Mouse (Mus musculus) right cerebral cortex, adult 2 months (tissue): ENCODE measurements around the gene Ulk4.
"Not testable (repeated sequence)": the region's sequence is repeated elsewhere in the genome, so short reads cannot be mapped to it uniquely, and the experiment has no call there.

ENCODE experiments used
- DNase-seq, 2 experiments: peaks; one replicate each; pipeline ENCODE4 v3.0.0; 2021 to 2022; ENCODE audit warnings: low spot score in 2 of 2

The Ulk4 gene

DNA sequence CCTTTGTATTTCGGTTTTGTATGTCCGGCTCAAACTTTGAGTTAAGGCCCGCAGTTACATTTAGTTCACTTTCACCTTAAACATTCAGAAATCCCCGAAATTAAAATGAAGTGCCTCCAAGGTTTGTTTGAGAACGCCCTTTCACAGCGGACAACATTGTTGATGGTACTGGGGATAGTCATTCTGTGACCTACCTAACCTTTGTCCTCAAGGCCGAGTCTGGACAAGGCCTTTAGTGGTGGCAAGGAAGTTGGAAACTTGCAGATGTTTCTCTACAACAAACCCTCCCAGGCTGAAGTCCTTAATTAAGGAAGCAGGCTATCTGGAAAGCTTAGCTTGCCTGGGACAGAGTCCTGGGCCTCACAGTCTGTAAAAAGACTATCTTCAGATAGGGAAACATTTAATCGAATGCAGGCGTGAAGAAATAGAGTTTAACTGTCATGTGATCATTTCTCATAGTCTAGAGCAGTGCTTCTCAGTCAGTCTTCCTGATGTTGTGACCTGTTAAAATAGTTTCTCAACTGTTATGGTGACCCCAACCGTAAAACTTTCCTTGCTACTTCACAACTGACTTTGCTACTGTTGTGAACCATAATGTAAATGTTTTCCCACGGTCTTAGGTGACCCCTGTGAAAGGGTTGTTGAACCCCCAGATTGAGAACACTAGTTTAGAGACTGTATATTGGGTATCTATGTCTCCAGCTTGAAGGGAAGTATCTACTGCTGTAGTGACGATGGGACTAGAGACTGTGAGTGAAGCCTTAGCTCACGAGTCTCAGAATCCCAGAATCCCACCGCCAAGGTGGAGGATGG is 342.0 kb downstream of the Ulk4 start:
- DNase-seq, result no peak

DNA sequence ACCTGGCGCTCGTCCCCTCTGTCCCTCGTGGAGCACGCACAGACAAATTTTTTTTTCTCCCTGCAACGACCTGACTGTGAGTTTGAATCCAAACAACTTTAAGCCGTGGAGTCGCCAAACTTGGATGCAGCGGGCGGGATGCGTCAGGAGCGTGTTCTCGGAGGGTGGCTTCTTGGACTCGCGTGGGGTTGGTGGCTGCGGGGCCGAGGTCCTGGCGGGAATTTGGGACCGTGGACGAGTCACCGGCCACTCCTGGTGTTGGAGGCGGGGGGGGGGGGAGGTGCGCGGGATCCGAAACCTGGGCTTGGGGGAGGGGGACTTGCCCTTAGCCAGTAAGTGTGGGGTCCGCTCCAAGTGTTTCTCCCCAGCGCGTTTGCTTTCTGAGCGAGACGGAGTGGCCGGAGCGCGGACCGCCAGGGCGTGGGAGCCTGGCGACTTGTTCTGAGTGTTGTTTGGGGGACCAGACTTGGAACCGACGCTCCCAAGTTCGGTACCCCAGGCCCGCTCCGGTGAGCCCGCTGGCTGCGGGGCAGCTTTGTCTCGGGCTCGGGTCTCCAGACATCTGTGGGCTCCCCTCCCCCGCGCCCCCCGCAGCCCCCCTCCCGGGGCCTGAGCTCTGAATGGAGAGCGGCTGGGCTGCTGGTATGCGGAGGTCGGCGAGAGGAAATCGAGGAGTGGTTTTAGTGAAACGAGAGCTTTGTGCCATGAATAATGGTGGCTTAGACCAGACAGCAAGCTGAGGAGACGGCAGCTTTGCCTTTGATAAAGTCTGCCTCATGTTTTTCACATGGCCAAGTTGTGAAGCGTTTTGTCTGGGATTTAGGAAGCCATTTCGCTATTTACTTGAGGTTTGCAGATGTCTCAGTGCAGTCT is 342.9 kb downstream of the Ulk4 start:
- peak; percentile 27 to 45 for DNase-seq

DNA sequence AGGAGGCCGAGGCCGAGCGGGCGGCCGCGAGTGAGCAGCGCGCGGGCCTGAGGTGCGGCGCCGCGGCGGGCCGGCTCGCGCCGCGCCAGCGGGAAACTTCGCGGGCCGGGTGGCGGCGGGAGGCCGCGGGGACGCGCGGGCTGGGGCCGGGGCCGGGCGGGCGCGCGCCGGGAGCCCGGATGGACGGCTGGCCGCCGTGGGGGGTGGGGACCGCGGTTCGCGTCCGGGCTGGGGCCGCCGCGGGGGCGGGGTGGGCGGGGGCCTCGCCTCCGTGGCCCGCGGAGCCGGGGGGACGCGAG is 343.5 kb downstream of the Ulk4 start:
- DNase-seq, result no peak

DNA sequence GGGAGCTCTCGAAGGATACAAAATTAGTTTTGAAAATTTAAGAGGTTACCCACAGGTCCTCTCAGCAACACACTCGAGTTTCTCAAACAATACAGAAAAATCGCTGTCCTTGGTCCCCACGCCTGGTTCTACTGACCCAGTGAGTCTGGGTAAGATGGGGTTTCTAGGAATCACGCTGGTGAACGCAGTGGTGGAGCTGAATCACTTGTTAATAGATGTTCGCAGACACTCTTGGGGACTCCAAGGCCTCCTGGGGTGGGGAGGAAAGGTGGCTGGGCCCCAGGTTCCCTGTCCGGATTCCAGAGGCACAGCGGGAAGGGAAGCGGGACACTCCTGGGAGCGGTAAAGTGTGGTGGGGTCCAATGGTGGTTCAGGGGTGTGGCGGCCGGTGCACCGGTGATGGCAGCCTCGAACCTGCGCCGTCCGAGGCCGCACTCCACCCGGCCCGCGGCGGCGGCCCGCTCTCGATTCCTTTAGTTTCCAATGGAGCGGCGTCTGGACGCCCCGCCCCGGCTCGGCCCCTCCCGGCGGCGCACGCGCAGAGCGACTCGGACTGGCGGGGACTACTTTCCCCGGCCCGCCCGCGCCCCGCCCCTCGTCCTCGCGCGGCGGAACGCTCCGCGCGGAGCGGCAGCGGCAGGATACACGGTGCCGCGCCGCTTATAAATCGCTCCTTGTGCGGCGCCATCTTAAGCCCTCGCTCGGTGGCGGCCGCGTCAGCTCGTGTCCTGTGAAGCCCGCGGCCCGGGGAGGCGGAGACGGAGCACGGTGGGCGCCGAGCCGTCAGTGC is 344.0 kb downstream of the Ulk4 start:
- DNase-seq, result peak; percentile 90 to 93

DNA sequence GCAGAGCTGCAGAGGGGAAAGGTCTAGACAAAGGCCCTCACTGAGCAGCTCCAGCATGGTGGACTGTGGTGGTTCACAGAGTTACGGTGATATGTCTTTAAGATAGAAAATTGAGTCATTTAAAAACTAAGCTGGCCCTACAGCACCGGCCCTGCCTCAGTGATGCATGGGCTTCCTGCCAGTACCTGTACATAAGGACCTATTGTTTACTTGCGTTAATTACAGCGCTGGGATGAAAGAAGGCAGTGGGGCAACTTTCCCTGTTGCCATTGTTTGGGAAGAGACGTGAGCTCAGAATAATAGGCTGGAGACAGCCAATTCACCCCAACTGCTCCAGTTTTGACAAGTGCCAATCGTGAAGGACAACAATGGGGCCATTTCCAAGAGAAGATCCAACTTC is 344.6 kb downstream of the Ulk4 start:
- no peak for DNase-seq

DNA sequence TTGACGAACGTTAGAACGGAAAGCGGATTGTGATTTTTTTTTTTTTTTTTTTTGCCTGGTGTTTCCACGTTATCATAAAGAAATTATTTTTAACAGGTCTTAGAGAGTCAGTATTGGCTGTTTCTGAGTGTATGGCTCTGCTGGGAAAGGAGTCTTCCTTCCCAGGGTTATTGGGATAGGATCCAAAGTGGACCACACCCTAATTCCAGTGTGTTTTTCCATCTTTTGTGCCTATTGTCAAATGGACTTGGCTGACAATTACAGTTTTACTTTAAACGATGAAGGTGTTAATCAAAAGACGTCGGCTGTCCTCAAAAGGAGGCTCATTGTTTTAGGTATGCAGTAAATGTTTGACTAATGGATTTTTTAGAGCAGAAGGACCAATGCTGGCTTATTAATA is 346.2 kb downstream of the Ulk4 start:
- DNase-seq, result no peak

DNA sequence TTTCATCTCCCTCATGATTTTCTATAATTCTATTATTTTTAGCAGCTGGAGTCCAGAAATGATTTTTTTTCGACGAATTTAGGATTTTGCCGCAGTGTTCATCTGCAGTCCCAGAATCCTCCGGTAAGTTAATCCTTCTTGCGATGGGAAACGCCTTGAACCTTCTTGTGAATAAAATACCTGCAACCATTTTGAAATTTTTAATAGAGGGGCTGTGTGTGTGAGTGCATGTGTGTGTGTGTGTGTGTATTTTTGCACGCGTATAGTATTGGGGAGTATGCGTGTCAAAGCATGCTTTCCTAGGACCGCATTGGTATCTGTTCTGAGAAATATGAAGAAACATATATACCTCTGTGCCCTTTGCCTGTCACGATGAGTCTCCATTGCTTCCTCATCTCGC is 347.0 kb downstream of the Ulk4 start:
- DNase-seq, result no peak

DNA sequence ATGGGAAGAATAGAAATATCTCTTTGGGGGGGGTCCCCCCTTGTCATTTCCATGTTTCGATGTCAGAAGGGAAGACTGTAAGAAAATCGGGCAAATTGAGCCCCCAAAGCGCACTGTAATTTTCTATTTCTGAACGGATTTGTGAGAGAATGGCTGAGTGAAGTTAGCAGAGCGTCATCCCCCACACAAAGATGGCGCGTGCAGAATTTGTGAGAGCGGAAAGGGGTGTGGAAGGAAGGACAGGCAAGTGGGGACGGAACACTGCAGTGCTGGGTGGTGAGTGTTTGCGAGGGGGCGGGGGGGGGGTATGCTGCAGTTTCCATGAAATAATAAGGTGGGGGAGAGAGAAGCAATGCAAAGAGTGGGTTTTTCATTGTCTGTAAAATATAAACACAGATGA is 347.9 kb downstream of the Ulk4 start, which contains the start of gene Ctnnb1:
TSS of gene Ctnnb1 (plus strand) at position 136 of the 400 bp plus-strand sequence.
- no peak for DNase-seq

DNA sequence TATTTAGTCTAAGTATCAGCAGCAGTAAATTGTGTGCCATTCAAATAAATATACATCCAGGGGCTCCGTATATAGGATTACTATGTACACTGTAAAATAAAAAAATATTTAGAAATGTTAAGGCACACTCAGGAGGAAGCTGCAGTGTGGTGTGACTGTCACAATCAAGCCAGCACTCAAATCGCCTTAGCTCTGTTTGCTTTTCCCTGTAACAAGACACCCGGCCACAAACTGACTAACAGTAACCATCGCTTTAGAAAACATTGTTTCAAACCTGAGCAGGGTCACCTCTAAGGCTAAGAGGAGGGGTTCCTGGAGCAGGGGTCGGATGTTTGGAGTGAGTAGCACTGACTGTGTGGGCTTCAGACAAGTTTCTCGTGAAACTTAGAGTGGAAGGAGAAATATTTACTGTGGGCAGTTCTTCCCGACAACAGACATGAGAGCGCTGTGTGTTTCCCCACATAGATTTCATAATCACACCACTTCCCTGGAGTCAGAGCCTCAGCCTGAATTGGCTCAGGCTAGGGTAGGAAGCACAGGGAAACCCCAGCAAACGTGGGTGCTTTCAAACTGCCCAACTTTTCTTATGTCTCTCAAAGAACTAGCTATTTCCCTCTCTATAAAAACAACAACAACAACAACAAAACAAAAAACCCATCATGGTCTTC is 349.9 kb downstream of the Ulk4 start:
- no peak for DNase-seq

DNA sequence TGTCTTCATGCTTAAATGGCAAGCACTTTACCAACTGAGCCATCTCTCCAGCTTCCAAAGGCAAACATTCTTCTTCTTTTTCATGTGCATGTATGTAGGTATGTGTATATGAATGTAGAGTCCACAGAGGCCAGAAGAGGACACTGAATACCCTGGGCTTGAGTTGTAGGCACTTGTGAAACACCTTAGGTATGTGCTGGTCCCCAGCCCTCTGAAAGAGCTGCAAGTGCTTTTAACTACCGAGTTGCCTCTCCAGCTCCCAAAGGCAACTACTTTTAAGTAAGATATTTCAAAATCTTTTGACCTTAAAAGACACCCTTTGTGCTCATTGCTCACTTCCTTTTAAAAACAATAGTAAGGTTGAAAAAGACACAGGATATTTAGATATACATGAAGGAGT is 350.9 kb downstream of the Ulk4 start:
- DNase-seq, result no peak

DNA sequence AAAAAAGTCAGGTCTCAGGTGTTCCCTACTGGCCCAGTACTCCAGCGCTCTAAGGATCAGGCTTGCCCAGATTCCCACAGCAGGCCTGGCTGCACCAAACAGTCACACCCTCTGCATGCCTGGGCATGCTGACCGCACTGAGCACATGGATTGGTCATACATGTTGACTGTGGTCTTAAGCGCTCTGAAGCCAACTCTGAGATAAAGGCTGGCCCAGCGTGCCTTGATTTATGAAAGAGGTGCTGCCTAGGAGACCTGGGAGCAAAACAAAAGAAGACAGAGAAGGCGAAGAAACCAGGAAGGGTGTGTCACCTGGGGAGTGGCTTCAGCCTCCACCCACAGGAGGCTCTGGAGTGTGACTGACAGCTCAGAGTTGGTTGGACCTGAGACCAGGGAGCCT is 357.9 kb downstream of the Ulk4 start:
- no peak for DNase-seq

DNA sequence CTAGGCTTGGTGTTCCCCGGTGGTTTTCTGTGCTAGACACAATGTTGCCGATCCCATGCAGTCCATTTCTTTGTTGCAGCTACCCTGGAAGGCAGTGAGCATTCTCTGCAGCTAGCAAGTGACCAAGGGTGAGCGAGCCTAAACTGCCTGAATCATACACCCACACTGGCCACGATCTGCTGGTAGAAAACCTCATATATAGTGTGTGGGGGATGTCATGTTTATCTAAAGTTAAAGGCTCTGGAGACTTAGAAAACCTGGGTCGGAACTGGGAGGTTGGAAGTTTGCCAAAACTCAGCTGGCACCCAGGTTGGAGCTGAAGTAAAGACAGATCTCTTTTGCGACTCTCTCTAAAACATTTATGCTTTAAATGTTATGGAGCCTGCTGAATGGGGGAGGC is 358.4 kb downstream of the Ulk4 start:
- DNase-seq, result peak; percentile 39 to 53

DNA sequence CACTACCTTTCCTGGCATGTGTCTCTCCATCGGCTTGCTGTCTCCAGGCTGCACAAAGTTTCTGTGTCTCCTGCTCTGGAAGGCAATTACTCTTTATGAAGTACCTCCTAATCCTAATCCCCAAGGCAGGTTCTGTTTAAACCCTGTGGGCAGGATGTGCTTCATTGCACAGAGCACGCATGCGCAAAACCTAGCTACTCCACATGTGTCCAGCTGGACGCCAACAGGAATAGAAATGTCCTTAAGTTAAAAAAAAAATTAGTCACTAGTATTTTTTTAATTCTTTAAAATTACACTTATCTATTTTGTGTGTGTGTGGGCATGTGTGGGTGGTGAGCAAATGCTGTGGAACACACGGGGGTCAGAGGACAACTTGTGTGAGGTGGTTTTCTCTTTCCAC is 358.8 kb downstream of the Ulk4 start:
- DNase-seq, result peak in 1 of 2 experiments; percentile 40

DNA sequence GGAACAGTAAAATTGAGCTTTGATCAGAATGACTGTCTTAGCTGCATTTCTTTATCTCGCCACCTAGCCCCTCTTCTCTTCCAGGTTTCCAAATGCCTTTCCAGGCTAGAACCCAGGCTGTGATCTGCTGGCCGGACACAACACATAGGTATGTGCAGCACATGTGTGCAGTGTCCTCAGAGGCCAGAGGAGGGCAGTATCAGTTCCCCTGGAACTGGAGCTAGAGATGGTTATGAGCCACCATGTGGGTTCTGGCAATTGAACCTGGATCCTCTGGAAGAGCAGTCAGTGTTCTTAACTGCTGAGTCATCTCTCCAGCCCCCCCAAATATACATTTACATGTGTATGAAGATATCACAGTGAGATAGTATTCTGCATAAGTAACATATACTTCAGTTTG is 359.4 kb downstream of the Ulk4 start:
- not testable (repeated sequence) for DNase-seq

DNA sequence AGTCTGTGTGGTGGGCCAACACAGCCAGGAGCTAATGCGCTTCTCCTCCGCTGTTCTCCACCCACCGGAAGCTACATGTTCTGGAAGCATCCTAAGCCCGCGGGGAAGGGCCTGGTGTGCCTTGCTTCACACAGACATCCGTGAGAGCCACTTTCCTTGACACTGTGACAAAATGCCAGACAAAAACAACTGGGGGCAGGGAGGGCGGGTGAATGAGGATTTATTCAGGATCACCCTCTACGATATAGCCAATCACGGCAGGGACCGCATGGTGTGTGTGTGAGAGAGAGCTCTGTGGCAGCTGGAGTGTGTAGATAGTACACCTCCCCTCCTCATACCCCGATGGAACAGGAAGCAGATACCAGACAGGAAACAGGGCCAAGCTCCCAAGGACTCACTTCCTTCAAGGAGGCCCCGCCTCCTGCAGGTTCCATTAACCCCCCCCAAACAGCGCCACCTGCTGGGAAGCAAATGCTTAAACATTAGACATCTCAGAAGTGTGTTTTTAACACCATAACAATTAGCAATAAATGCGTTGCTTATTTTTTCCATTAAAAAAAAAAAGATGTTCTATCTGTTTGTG is 362.0 kb downstream of the Ulk4 start:
- no peak for DNase-seq

DNA sequence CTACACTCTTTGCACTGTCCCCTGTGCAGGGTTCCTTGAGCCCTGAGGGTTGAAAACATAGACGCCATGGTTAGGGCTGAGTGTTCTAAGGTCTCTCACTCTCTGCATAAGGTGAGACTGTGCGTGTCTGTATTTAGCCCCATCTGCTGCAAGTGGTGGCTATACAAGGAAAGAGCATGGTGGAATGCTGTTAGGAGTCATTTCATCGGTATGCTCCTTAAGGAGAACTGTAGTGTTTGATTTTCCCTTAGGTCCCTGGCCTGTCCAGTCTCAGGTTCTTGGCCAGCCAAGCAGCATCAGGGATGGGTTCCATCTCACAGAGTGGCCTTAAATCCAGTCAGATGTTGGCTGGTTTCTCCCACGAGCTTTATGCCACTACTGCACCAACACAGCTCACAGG is 362.6 kb downstream of the Ulk4 start:
- no peak for DNase-seq

DNA sequence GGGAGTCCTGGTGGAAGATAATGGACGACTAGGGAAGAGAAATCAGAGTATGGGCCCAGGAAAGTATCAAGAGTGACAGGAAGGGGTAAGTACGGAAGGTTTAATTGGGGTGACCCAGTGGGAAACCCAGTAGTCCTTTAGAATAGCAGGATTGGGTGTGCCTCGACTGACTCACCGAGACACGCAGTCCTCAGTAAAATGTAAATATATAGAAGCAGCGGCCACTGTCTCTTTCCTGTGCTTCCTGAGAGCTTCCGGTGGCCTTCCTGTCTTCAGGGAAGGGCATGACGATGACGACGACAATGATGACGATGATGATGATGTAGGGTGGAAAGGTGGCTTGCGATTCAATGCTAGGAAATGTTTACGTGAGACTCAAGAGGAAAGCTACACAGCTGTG is 363.8 kb downstream of the Ulk4 start:
- DNase-seq, result no peak

DNA sequence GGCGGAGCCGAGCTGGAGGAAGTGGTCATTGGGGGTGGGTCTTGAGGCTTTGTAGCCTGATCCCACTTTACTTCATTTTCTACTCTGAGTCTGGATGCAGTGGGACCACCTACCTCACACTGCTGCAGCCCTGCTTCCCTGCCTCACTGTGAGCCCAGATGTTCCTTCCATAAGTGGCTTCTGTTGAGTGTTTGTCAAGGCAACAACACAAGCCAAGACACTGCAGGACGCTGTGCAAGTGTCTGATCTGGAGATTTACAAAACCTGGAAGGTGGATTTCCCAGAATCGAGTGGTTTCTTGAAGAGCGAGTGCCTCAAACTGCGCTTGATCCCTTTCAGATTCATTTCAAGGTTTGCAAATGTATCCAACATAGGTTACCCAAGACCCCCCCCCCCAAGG is 368.5 kb downstream of the Ulk4 start:
- no peak for DNase-seq
